In genomic region chr8:108022404-108022803, GRCm38 (mm10) we compare ENCODE assay signal across 32 mouse cellular contexts.
DNase-seq lines count a peak whose midpoint lies in the region; ATAC-seq lines count a peak whose summit lies in the region.
"Had no signal": no experiment of that assay in that cellular context is flagged by ENCODE, and none has a peak within 500 bp of the region (broad histone marks: within the 10 kb centered on the region; RNA-seq: fewer than 3 reads in every experiment).

No protein-coding gene starts in this region.

- H3K9me3 ChIP-seq in neural tube, embryonic 15.5 days (replicated peaks) = no peaks in the 10 kb centered on the region
- H3K9me3 ChIP-seq in embryonic facial prominence, embryonic 11.5 days (replicated peaks; ENCODE audit: control insufficient read depth, low read length) = no peaks in the 10 kb centered on the region
- H3K9me3 ChIP-seq in kidney, embryonic 14.5 days (ENCODE audit: control insufficient read depth, low read length) = no peaks in the 10 kb centered on the region; the same call in 1 of the 2 replicates
- H3K9me3 ChIP-seq: embryonic facial prominence, embryonic 12.5 days; forebrain, embryonic 10.5 days; forebrain, embryonic 15.5 days; lung, embryonic 15.5 days had no signal

- H3K9ac ChIP-seq in neural tube, embryonic 15.5 days (replicated peaks) = no peak overlapping the region
- no peak overlapping the region for H3K9ac ChIP-seq in embryonic facial prominence, embryonic 11.5 days (replicated peaks; ENCODE audit: low read length)
- no peak overlapping the region for H3K9ac ChIP-seq in kidney, embryonic 14.5 days (ENCODE audit: low read depth, low read length)
- H3K9ac ChIP-seq: embryonic facial prominence, embryonic 12.5 days; forebrain, embryonic 15.5 days; heart, embryonic 12.5 days; limb, embryonic 13.5 days; lung, embryonic 15.5 days; midbrain, embryonic 12.5 days had no signal

- H3K4me1 ChIP-seq in neural tube, embryonic 15.5 days = peaks cover 8% of the 10 kb centered on the region
- H3K4me1 ChIP-seq in embryonic facial prominence, embryonic 11.5 days (ENCODE audit: control insufficient read depth, insufficient read depth, low read length) = no peaks in the 10 kb centered on the region; the same call in none of the 2 replicates
- peaks cover 8% of the 10 kb centered on the region; the same call in 1 of the 2 replicates for H3K4me1 ChIP-seq in kidney, embryonic 14.5 days (ENCODE audit: control insufficient read depth, insufficient read depth, low read length)
- H3K4me1 ChIP-seq: forebrain, embryonic 15.5 days; midbrain, embryonic 12.5 days had no signal

- H3K36me3 ChIP-seq in neural tube, embryonic 15.5 days = no peaks in the 10 kb centered on the region
- H3K36me3 ChIP-seq in embryonic facial prominence, embryonic 11.5 days (replicated peaks; ENCODE audit: control insufficient read depth, insufficient read depth, low read depth, low read length) = no peaks in the 10 kb centered on the region
- no peaks in the 10 kb centered on the region for H3K36me3 ChIP-seq in kidney, embryonic 14.5 days (ENCODE audit: control insufficient read depth, insufficient read depth, low read length)
- H3K36me3 ChIP-seq: embryonic facial prominence, embryonic 12.5 days; forebrain, embryonic 10.5 days; forebrain, embryonic 15.5 days; G1E; heart, embryonic 12.5 days; limb, embryonic 13.5 days; lung, embryonic 15.5 days; midbrain, embryonic 12.5 days had no signal

- no peaks in the 10 kb centered on the region for H3K27me3 ChIP-seq in neural tube, embryonic 15.5 days (replicated peaks)
- H3K27me3 ChIP-seq in embryonic facial prominence, embryonic 11.5 days (ENCODE audit: control insufficient read depth, insufficient read depth, low read length) = no peaks in the 10 kb centered on the region
- H3K27me3 ChIP-seq in kidney, embryonic 14.5 days (ENCODE audit: control insufficient read depth, insufficient read depth, low read length) = no peaks in the 10 kb centered on the region
- H3K27me3 ChIP-seq: embryonic facial prominence, embryonic 12.5 days; forebrain, embryonic 15.5 days; heart, embryonic 12.5 days; limb, embryonic 13.5 days; lung, embryonic 15.5 days; midbrain, embryonic 12.5 days had no signal

- H3K4me3 ChIP-seq in neural tube, embryonic 15.5 days (replicated peaks) = no peak overlapping the region
- H3K4me3 ChIP-seq in embryonic facial prominence, embryonic 11.5 days (ENCODE audit: low read depth, low read length) = no peak overlapping the region
- no peak overlapping the region for H3K4me3 ChIP-seq in kidney, embryonic 14.5 days (ENCODE audit: low read length)
- H3K4me3 ChIP-seq: embryonic facial prominence, embryonic 12.5 days; forebrain, embryonic 10.5 days; forebrain, embryonic 15.5 days; gastrocnemius, adult 2 months; heart, embryonic 12.5 days; limb, embryonic 13.5 days; lung, embryonic 15.5 days; midbrain, embryonic 12.5 days; myocyte had no signal

- peak; percentile 47 for DNase-seq in neural tube, embryonic 10.5 days (ENCODE audit: extremely low spot score, low spot score)
- DNase-seq in embryo, embryonic 10 days (ENCODE audit: low spot score) = peak; percentile 81
- DNase-seq in embryonic facial prominence, embryonic 11.5 days (ENCODE audit: low spot score) = peak; percentile 52
- DNase-seq in retina, postnatal 1 day = peak; percentile 40
- DNase-seq in adrenal gland, adult (ENCODE audit: inconsistent age in 2 of 2, low spot score in 1 of 2) = no peak
- DNase-seq: adrenal gland, adult 8-10 months; cerebellum, adult 11 months; cerebellum, adult 9-10 months; cerebellum, postnatal 36 days; gastrocnemius, adult 2 months; gastrocnemius, postnatal 36 days; heart, adult 18-20 months; heart, postnatal 4 days; kidney, adult 9 months; kidney, postnatal 14 days; lung, postnatal 36 days had no signal

- H3K27ac ChIP-seq in neural tube, embryonic 15.5 days (replicated peaks) = no peak overlapping the region
- H3K27ac ChIP-seq in embryonic facial prominence, embryonic 11.5 days (replicated peaks; ENCODE audit: low read depth, low read length) = no peak overlapping the region
- no peak overlapping the region for H3K27ac ChIP-seq in kidney, embryonic 14.5 days (ENCODE audit: low read depth, low read length)
- H3K27ac ChIP-seq: embryonic facial prominence, embryonic 12.5 days; forebrain, embryonic 15.5 days; gastrocnemius, adult 2 months; limb, embryonic 13.5 days; lung, embryonic 15.5 days; midbrain, embryonic 12.5 days had no signal

- 54% methylated on average over 4 of the region's 4 CpGs for WGBS in neural tube, embryonic 15.5 days
- 24% methylated on average over 4 of the region's 4 CpGs for WGBS in embryonic facial prominence, embryonic 11.5 days
- WGBS in kidney, embryonic 14.5 days = 53% methylated on average over 4 of the region's 4 CpGs

- H3K4me2 ChIP-seq in neural tube, embryonic 15.5 days = no peak overlapping the region
- no peak overlapping the region for H3K4me2 ChIP-seq in embryonic facial prominence, embryonic 11.5 days (ENCODE audit: low read depth, low read length)
- H3K4me2 ChIP-seq in kidney, embryonic 14.5 days (replicated peaks; ENCODE audit: low read depth, low read length) = no peak overlapping the region
- H3K4me2 ChIP-seq: embryonic facial prominence, embryonic 12.5 days; forebrain, embryonic 15.5 days; heart, embryonic 12.5 days; limb, embryonic 13.5 days; liver, embryonic 11.5 days; lung, embryonic 15.5 days; midbrain, embryonic 12.5 days had no signal

- no peak for ATAC-seq in neural tube, embryonic 15.5 days (ENCODE audit: low FRiP score)
- no peak for ATAC-seq in embryonic facial prominence, embryonic 11.5 days (replicated peaks; ENCODE audit: insufficient number of reproducible peaks, low FRiP score, low TSS enrichment, low read depth)
- no peak for ATAC-seq in erythroblast, adult 5-6 weeks (replicated peaks; ENCODE audit: low FRiP score, poor library complexity, severe bottlenecking)
- no peak for ATAC-seq in kidney, embryonic 14.5 days (ENCODE audit: low FRiP score, low TSS enrichment)
- ATAC-seq: CD4-positive, CD25-positive, alpha-beta regulatory T cell, adult 4 months; forebrain, embryonic 15.5 days; intestine, postnatal 0 days; Patski had no signal

Comparison
In these comparisons a context has a peak if more than half of its experiments do, and no peak if none do; other contexts are left out.
1. DNase-seq: peak in neural tube, embryonic 10.5 days (single experiment), embryo, embryonic 10 days (single experiment), embryonic facial prominence, embryonic 11.5 days (single experiment) and retina, postnatal 1 day (single experiment); none in adrenal gland, adult (0 of 2).